Mouse (Mus musculus) urinary bladder, adult 2 months (tissue): ENCODE results near the gene Sept11. TPM values are rescaled to one million over a fixed set of nuclear protein-coding genes. Genes with fewer than 3 reads are reported as not detected.

ENCODE experiments used
- DNase-seq: peaks from one replicate; pipeline ENCODE4 v3.0.0; 2022; ENCODE audit warnings: low spot score
- polyA plus RNA-seq: library from polyadenylated mRNA; depleted of rRNA; stranded (reverse); fragments of >200 nt; gene quantifications from 2 replicates; pipeline ENCODE4 v1.2.3, GENCODE M21; 2012

Gene Sept11
- polyA plus RNA-seq, 1 experiment = 27.9 TPM

GRCm38 (mm10) chr5:93095301-93095700 lies 2.1 kb downstream of the Sept11 start:
- no peak for DNase-seq

- DNase-seq = no peak
Observed at GRCm38 (mm10) chr5:93097204-93097906, 4.1 kb downstream of the Sept11 start.

- DNase-seq = no peak
Observed at GRCm38 (mm10) chr5:93098219-93098618, 5.0 kb downstream of the Sept11 start.

GRCm38 (mm10) chr5:93098811-93099210 lies 5.6 kb downstream of the Sept11 start:
- DNase-seq = no peak

- no peak for DNase-seq
Observed at GRCm38 (mm10) chr5:93100906-93101305, 7.7 kb downstream of the Sept11 start.

GRCm38 (mm10) chr5:93101371-93101791 lies 8.1 kb downstream of the Sept11 start:
- no peak for DNase-seq

GRCm38 (mm10) chr5:93103603-93104002 lies 10.4 kb downstream of the Sept11 start:
- DNase-seq = no peak

GRCm38 (mm10) chr5:93104987-93105823 lies 12.0 kb downstream of the Sept11 start:
- DNase-seq = no peak

GRCm38 (mm10) chr5:93106048-93106447 lies 12.8 kb downstream of the Sept11 start:
- DNase-seq = no peak

- no peak for DNase-seq
Observed at GRCm38 (mm10) chr5:93108703-93109102, 15.5 kb downstream of the Sept11 start.

- no peak for DNase-seq
Observed at GRCm38 (mm10) chr5:93109555-93109954, 16.3 kb downstream of the Sept11 start.

GRCm38 (mm10) chr5:93112290-93112689 lies 19.1 kb downstream of the Sept11 start:
- DNase-seq = no peak

- DNase-seq = no peak
Observed at GRCm38 (mm10) chr5:93113517-93113916, 20.3 kb downstream of the Sept11 start.

- DNase-seq = no peak
Observed at GRCm38 (mm10) chr5:93114515-93114914, 21.3 kb downstream of the Sept11 start.

- DNase-seq = no peak
Observed at GRCm38 (mm10) chr5:93115059-93115458, 21.8 kb downstream of the Sept11 start.

- no peak for DNase-seq
Observed at GRCm38 (mm10) chr5:93115854-93116253, 22.6 kb downstream of the Sept11 start.

- no peak for DNase-seq
Observed at GRCm38 (mm10) chr5:93117648-93118047, 24.4 kb downstream of the Sept11 start.

GRCm38 (mm10) chr5:93121660-93122059 lies 28.4 kb downstream of the Sept11 start:
- no peak for DNase-seq

GRCm38 (mm10) chr5:93124031-93124826 lies 31.0 kb downstream of the Sept11 start:
- DNase-seq = no peak

GRCm38 (mm10) chr5:93125325-93125724 lies 32.1 kb downstream of the Sept11 start:
- no peak for DNase-seq

- DNase-seq = no peak
Observed at GRCm38 (mm10) chr5:93126222-93126929, 33.1 kb downstream of the Sept11 start.
